Mouse (Mus musculus) lung, adult 2 months (tissue): ENCODE results near the gene Gm49321. TPM values are rescaled to one million over a fixed set of nuclear protein-coding genes. Genes with fewer than 3 reads are reported as not detected.
A peak's percentile ranks its signal among the peaks of the same experiment; 100 is the strongest.

Experiments used
- DNase-seq: peaks from one replicate; pipeline ENCODE4 v3.0.0; 2022
- H3K4me1 ChIP-seq: fragments of 200-500 bp; 2 replicates; pipeline ENCODE4 v1.6.1; 2011; ENCODE audit warnings: low read length; ENCODE audit not compliant: control insufficient read depth, insufficient read depth
- H3K4me3 ChIP-seq: fragments of 200-500 bp; replicated peaks from 2 replicates; pipeline ENCODE3; 2011; ENCODE audit warnings: low read depth, mild to moderate bottlenecking, control low read depth, low read length; ENCODE audit errors: extremely low read depth
- CTCF ChIP-seq: fragments of 200-500 bp; IDR thresholded peaks from 2 replicates; pipeline ENCODE4 v1.5.1; 2011; ENCODE audit warnings: mild to moderate bottlenecking, low read length, control low read depth; ENCODE audit not compliant: insufficient read depth
- POLR2A ChIP-seq: fragments of 200-500 bp; IDR thresholded peaks from 2 replicates; pipeline ENCODE4 v1.6.1; 2011; ENCODE audit warnings: low read depth, mild to moderate bottlenecking, control low read depth, low read length, borderline replicate concordance; ENCODE audit errors: extremely low read depth
- WGBS: fragments of 180-500 bp; shearing (Covaris S2); methylation state at CpG from one replicate; pipeline ENCODE4 v1.1.7; 2018; 5-methylcytosine and 5-hydroxymethylcytosine counted together
- polyA plus RNA-seq: library from polyadenylated mRNA; depleted of rRNA; stranded (reverse); fragments of >200 nt; gene quantifications from 2 replicates; pipeline ENCODE4 v1.2.3, GENCODE M21; 2012; rRNA removed

The Gm49321 gene
- polyA plus RNA-seq, 1 experiment: not detected

- Histone ChIP-seq H3K4me1 (no peaks in the 10 kb centered on the region), H3K4me3 (no peak within 1 kb of the TSS)
- no peak for TF ChIP-seq CTCF
- no peak for TF ChIP-seq POLR2A
- DNase-seq: no peak
- WGBS: 2% methylated on average over 61 of the region's 67 CpGs
Measured at GRCm38 (mm10) chr12:73997297-73998127, 60.1 kb downstream of the Gm49321 start, which contains the start of gene Syt16. Syt16 (plus strand) TSS chr12:73997661.

DNA sequence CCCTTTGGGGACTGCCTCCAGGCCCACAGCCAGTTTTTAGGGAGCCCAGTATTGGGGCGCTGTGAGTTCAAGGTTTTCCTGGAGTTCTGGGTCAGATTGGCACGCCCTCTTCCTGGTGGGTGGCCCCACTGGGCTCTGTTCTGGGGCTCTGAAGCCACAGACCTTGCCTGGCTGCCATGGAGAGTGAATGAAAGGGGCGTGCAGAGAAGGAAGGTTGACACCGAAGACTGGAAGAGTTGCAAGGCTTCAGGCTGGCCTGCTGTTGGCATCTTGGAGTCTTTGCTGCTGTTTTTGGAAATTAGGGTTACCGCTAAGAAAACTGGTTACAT is 60.6 kb downstream of the Gm49321 start:
- TF ChIP-seq POLR2A: no peak
- no peak for TF ChIP-seq CTCF
- no peak for DNase-seq
- H3K4me3 ChIP-seq: no peak overlapping the region
- 49% methylated on average over 5 of the region's 5 CpGs for WGBS
- no peaks in the 10 kb centered on the region for H3K4me1 ChIP-seq

- TF ChIP-seq CTCF: no peak
- TF ChIP-seq POLR2A: no peak
- 83% methylated on average over 9 of the region's 9 CpGs for WGBS
- no peak for DNase-seq
- H3K4me3 ChIP-seq: no peak overlapping the region
- no peaks in the 10 kb centered on the region for H3K4me1 ChIP-seq
Measured at GRCm38 (mm10) chr12:74002449-74002848, 65.0 kb downstream of the Gm49321 start.

- H3K4me3 ChIP-seq: no peak overlapping the region
- H3K4me1 ChIP-seq: 0 out of 2 replicates have a peak, but pooled peaks cover 3% of the 10 kb centered on the region
- WGBS: 20% methylated on average over 8 of the region's 8 CpGs
- TF ChIP-seq POLR2A (no peak), CTCF (peak; percentile 94)
- DNase-seq: peak; percentile 27
Measured at GRCm38 (mm10) chr12:74009448-74009911, 72.0 kb downstream of the Gm49321 start.

DNA sequence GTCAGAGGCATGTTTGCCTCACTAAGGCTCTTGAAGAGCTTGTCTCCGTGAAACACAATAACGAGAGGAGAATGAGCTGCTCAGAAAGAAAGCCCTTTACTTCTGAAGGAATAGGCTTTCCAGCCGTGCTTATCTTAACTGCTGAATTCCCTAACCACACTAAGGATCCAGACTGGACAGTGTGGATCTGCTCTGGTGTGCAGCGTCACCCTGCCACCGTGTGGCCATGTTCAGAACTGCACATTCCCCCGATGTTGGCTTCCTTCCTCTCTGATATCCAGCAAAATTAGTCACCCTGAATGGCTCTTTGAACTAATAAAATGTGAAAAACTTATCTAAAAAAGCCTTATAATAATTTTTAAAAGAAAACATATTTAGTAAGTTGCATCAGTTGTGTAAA is 76.3 kb downstream of the Gm49321 start:
- H3K4me3 ChIP-seq: no peak overlapping the region

GRCm38 (mm10) chr12:74014739-74015270 is 77.4 kb downstream of the Gm49321 start:
- peak; percentile 34; the same call in 1 of the 2 replicates for TF ChIP-seq CTCF
- no peak for TF ChIP-seq POLR2A
- peak; percentile 31 for DNase-seq
- no peak overlapping the region for H3K4me3 ChIP-seq
- peaks cover 7% of the 10 kb centered on the region for H3K4me1 ChIP-seq
- 57% methylated on average over 7 of the region's 7 CpGs for WGBS

More for the DNA sequence above, 76.3 kb downstream of the Gm49321 start:
- no peak for TF ChIP-seq POLR2A
- TF ChIP-seq CTCF: peak; percentile 100
- WGBS: under 1% methylated on average over 6 of the region's 6 CpGs
- H3K4me1 ChIP-seq: peaks cover 7% of the 10 kb centered on the region
- DNase-seq: peak; percentile 82

DNA sequence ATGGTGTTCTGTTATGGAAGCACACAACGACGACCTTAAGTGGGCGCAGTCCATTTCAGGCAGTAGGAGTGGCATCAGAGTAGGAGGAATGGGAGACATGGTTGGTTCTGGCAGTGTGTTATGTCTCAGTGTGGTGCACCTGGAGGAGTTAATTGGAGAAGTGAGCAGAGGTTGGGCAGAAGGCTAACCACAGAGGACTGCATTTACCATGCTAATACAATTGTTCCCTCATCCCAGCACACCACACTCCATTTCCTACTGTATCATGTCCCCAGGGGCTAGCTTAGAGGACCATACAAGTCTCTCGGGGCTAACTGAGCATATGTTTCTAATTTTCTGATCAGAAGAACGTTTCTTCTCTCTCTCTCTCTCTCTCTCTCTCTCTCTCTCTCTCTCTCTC is 78.0 kb downstream of the Gm49321 start:
- WGBS: 76% methylated on average over 5 of the region's 5 CpGs
- no peak for DNase-seq
- TF ChIP-seq POLR2A (no peak), CTCF (no peak)
- Histone ChIP-seq H3K4me3 (no peak overlapping the region), H3K4me1 (peaks cover 7% of the 10 kb centered on the region)

Other genes with a start within 250 kb of the Gm49321 start
- gene Hif1a, start 36.3 kb upstream of the Gm49321 start, polyA plus RNA-seq: 19.0 and 23.9 TPM in 2 replicates
- 8.2 and 8.9 TPM in 2 replicates for gene Snapc1, start 26.8 kb downstream of the Gm49321 start, polyA plus RNA-seq
- gene Syt16, start 60.0 kb downstream of the Gm49321 start, polyA plus RNA-seq: not detected in 2 replicates